Mouse (Mus musculus) ovary, adult 2 months (tissue): ENCODE results near the gene Gm15293. TPM values are rescaled to one million over a fixed set of nuclear protein-coding genes. Genes with fewer than 3 reads are reported as not detected.

ENCODE experiments used
- polyA plus RNA-seq: library from polyadenylated mRNA; depleted of rRNA; stranded (reverse); fragments of >200 nt; gene quantifications from 2 replicates; pipeline ENCODE4 v1.2.3, GENCODE M21; 2012; rRNA removed

Gene Gm15293
- not detected in 2 replicates for polyA plus RNA-seq

DNA sequence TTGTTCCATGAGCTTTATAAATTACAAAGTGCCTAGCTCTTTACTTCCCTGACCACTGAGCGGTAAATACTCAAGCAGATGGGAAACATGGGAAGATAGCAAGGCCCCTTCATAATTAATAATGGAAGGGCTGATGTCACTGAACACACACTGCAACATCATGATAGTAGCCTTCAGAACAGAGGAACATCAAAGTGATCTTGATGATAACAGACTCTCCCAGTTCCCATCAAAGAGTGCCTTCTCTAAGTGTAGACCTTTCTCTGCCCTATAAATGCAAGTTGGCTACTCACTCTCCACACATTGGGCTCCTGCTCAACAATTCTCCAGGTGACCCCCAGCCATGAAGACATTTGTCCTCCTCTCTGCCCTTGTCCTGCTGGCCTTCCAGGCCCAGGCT lies at the start of gene Gm15293:
TSS of gene Gm15293 (plus strand) at position 301 of the 400 bp plus-strand sequence.

DNA sequence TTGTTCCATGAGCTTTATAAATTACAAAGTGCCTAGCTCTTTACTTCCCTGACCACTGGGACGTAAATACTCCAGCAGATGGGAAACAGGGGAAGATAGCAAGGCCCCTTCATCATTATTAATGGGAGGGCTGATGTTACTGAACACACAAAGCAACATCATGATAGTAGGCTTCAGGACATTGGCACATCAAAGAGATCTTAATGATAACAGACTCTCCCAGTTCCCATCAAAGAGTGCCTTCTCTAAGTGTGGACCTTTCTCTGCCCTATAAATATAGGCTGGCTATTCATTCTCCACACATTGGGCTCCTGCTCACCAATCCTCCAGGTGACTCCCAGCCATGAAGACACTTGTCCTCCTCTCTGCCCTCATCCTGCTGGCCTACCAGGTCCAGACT lies 39.4 kb upstream of the Gm15293 start, which contains the start of gene Defa22:
TSS of gene Defa22 (plus strand) at position 301 of the 400 bp plus-strand sequence.

GRCm38 (mm10) chr8:21191314-21191713 lies 10.0 kb upstream of the Gm15293 start, which contains the start of gene Defa31:
TSS of gene Defa31 (plus strand) at chr8:21191614.

Other genes with a start within 250 kb of the Gm15293 start
- gene Defa21, start 176.0 kb upstream of the Gm15293 start, polyA plus RNA-seq, result not detected in 2 replicates
- gene Defa23, start 146.5 kb upstream of the Gm15293 start, polyA plus RNA-seq, result not detected in 2 replicates
- gene Defa35, start 136.5 kb upstream of the Gm15293 start, polyA plus RNA-seq, result not detected in 2 replicates
- gene Defa25, start 117.1 kb upstream of the Gm15293 start, polyA plus RNA-seq, result not detected in 2 replicates
- gene Gm14851, start 105.5 kb upstream of the Gm15293 start, polyA plus RNA-seq, result not detected in 2 replicates
- gene Defa30, start 66.9 kb upstream of the Gm15293 start, polyA plus RNA-seq, result not detected in 2 replicates
- 1.0 TPM in 1 of 2 replicates, not detected in the other for gene Defa22, start 39.3 kb upstream of the Gm15293 start, polyA plus RNA-seq
- not detected in 2 replicates for gene Defa31, start 9.9 kb upstream of the Gm15293 start, polyA plus RNA-seq
- gene Gm15292, start 48.2 kb downstream of the Gm15293 start, polyA plus RNA-seq, result not detected in 2 replicates
- gene Defa27, start 114.0 kb downstream of the Gm15293 start, polyA plus RNA-seq, result not detected in 2 replicates
- not detected in 2 replicates for gene Defa29, start 125.5 kb downstream of the Gm15293 start, polyA plus RNA-seq
- gene Defa2, start 177.0 kb downstream of the Gm15293 start, polyA plus RNA-seq, result not detected in 2 replicates
- gene Defa33, start 190.2 kb downstream of the Gm15293 start, polyA plus RNA-seq, result not detected in 2 replicates
- gene Defa36, start 225.8 kb downstream of the Gm15293 start, polyA plus RNA-seq, result not detected in 2 replicates